In genomic region chr4:101198333-101198732, GRCm38 (mm10) we compare ENCODE assay signal across 9 mouse cellular contexts.
DNase-seq lines count a peak whose midpoint lies in the region; ATAC-seq lines count a peak whose summit lies in the region.
"Had no signal": no experiment of that assay in that cellular context is flagged by ENCODE, and none has a peak within 500 bp of the region (broad histone marks: within the 10 kb centered on the region; RNA-seq: fewer than 3 reads in every experiment).

No protein-coding gene starts in this region.

- H3K27me3 ChIP-seq in hindbrain, embryonic 14.5 days (ENCODE audit: control insufficient read depth, insufficient read depth, low read length), result no peaks in the 10 kb centered on the region
- H3K27me3 ChIP-seq: heart, embryonic 13.5 days had no signal

- no peaks in the 10 kb centered on the region for H3K9me3 ChIP-seq in hindbrain, embryonic 14.5 days (ENCODE audit: control insufficient read depth, low read length)
- H3K9me3 ChIP-seq: heart, embryonic 13.5 days had no signal

- WGBS in hindbrain, embryonic 14.5 days, result 59% methylated on average over 2 of the region's 2 CpGs

- no peak overlapping the region for H3K4me3 ChIP-seq in hindbrain, embryonic 14.5 days (replicated peaks; ENCODE audit: low read length)
- H3K4me3 ChIP-seq: heart, embryonic 13.5 days had no signal

- no peaks in the 10 kb centered on the region for H3K36me3 ChIP-seq in hindbrain, embryonic 14.5 days (replicated peaks; ENCODE audit: control insufficient read depth, insufficient read depth)
- H3K36me3 ChIP-seq: heart, embryonic 13.5 days had no signal

- ATAC-seq in megakaryocyte-erythroid progenitor cell, adult 5-6 weeks (replicated peaks; ENCODE audit: low FRiP score, low TSS enrichment, poor library complexity, severe bottlenecking), result peak; percentile 53
- ATAC-seq in hindbrain, embryonic 14.5 days (ENCODE audit: low FRiP score), result no peak

- H3K4me2 ChIP-seq in hindbrain, embryonic 14.5 days (replicated peaks), result no peak overlapping the region
- H3K4me2 ChIP-seq: heart, embryonic 13.5 days had no signal

- H3K27ac ChIP-seq in hindbrain, embryonic 14.5 days, result no peak overlapping the region
- H3K27ac ChIP-seq: heart, embryonic 13.5 days had no signal

- H3K9ac ChIP-seq in hindbrain, embryonic 14.5 days, result no peak overlapping the region
- H3K9ac ChIP-seq: heart, embryonic 13.5 days had no signal

- peak; percentile 68 for DNase-seq in layer of hippocampus, adult 11-12 months (ENCODE audit: low spot score)
- DNase-seq in layer of hippocampus, postnatal 25 days (ENCODE audit: extremely low spot score in 1 of 2, low spot score in 1 of 2), result no peak
- DNase-seq in cerebellum, adult 11-12 months, result peak; percentile 87
- DNase-seq in heart, adult 9 months (ENCODE audit: low spot score in 2 of 2), result peak; percentile 81 to 85
- peak; percentile 56 for DNase-seq in left cerebral cortex, adult 11 months (ENCODE audit: low spot score)
- DNase-seq in thymus, adult 18-20 months, result no peak
- DNase-seq in hindbrain, embryonic 14.5 days (ENCODE audit: low spot score), result no peak

- H3K4me1 ChIP-seq in hindbrain, embryonic 14.5 days (replicated peaks; ENCODE audit: control insufficient read depth, insufficient read depth, low read length), result no peaks in the 10 kb centered on the region

Comparison
In these comparisons a context has a peak if more than half of its experiments do, and no peak if none do; other contexts are left out.
1. DNase-seq: peak in layer of hippocampus, adult 11-12 months (single experiment), cerebellum, adult 11-12 months (single experiment), heart, adult 9 months (2 of 2) and left cerebral cortex, adult 11 months (single experiment); none in layer of hippocampus, postnatal 25 days (0 of 2), thymus, adult 18-20 months (0 of 2) and hindbrain, embryonic 14.5 days (single experiment).